Mouse (Mus musculus) embryonic facial prominence, embryonic 11.5 days (tissue): ENCODE results near the gene Exoc4. TPM values are rescaled to one million over a fixed set of nuclear protein-coding genes. Genes with fewer than 3 reads are reported as not detected.

Experiments
- ATAC-seq: fragments of 200-750 bp; cut with Nextera tagmentation; replicated peaks from 2 replicates; pipeline ENCODE4 v1.8.0; 2017; ENCODE audit warnings: low read depth; ENCODE audit not compliant: insufficient number of reproducible peaks, low FRiP score, low TSS enrichment
- DNase-seq: peaks from one replicate; pipeline ENCODE4 v3.0.0-alpha.2; 2015; ENCODE audit warnings: low spot score
- H3K27ac ChIP-seq: fragments of 300-500 bp; sonication (generic); replicated peaks from 2 replicates; pipeline ENCODE4 v1.5.1; 2014; ENCODE audit warnings: mild to moderate bottlenecking, low read depth, low read length, control low read depth
- H3K27me3 ChIP-seq: fragments of 300-500 bp; sonication (generic); 2 replicates; pipeline ENCODE4 v1.6.1; 2014; ENCODE audit warnings: mild to moderate bottlenecking, low read length, moderate library complexity, mixed read lengths; ENCODE audit not compliant: control insufficient read depth, insufficient read depth
- H3K36me3 ChIP-seq: fragments of 300-500 bp; sonication (generic); replicated peaks from 2 replicates; pipeline ENCODE4 v1.6.1; 2014; ENCODE audit warnings: low read depth, mild to moderate bottlenecking, low read length, moderate library complexity, mixed read lengths; ENCODE audit not compliant: control insufficient read depth, insufficient read depth
- H3K4me1 ChIP-seq: fragments of 300-500 bp; sonication (generic); 2 replicates; pipeline ENCODE4 v1.6.1; 2014; ENCODE audit warnings: low read length, mixed read lengths; ENCODE audit not compliant: control insufficient read depth, insufficient read depth
- H3K4me2 ChIP-seq: fragments of 300-500 bp; sonication (generic); 2 replicates; pipeline ENCODE4 v1.6.1; 2014; ENCODE audit warnings: low read depth, mild to moderate bottlenecking, control low read depth, low read length, moderate library complexity
- H3K4me3 ChIP-seq: fragments of 300-500 bp; sonication (generic); 2 replicates; pipeline ENCODE4 v1.5.1; 2014; ENCODE audit warnings: low read depth, low read length, control low read depth
- H3K9ac ChIP-seq: fragments of 300-500 bp; sonication (generic); replicated peaks from 2 replicates; pipeline ENCODE4 v1.6.1; 2014; ENCODE audit warnings: mild to moderate bottlenecking, control low read depth, low read length
- H3K9me3 ChIP-seq: fragments of 300-500 bp; sonication (generic); replicated peaks from 2 replicates; pipeline ENCODE4 v1.6.1; 2016; ENCODE audit warnings: mild to moderate bottlenecking, low read length, inconsistent platforms, mixed read lengths; ENCODE audit not compliant: control insufficient read depth
- WGBS: fragments of 180-500 bp; shearing (Covaris S2); extraction: QIAGEN DNeasy Blood & Tissue Kit; methylation state at CpG from one replicate; pipeline ENCODE4 v1.1.7; 2014; 5-methylcytosine and 5-hydroxymethylcytosine counted together
- polyA plus RNA-seq: library from polyadenylated mRNA; unstranded; fragments of >200 nt; fragmentation: Nextera tagmentation; extraction: Ambion mirVana; gene quantifications from 2 replicates; pipeline ENCODE4 v1.2.1, GENCODE M21; 2014

Gene Exoc4
- polyA plus RNA-seq, 1 experiment from 2014 or later = 24.8 TPM

DNA sequence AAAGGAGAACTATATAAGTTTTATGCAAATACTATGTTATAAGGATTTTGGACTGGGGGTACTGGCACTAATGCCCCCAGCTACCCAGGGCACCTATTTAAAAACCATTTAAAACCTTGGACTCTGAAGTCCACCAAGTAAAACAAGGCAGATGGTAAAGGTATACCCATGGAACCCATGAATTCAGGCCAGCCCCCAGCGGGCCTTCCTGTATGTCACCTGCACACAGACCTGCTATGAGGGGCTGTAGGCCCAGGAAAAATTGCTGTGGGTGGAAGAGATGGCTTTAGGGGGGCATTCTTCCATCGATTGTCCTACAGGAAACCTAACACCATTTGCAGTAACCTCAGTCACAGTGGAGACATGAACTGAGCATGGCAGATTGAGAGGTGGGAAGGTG is 719.9 kb downstream of the Exoc4 start:
- Histone ChIP-seq H3K36me3 (no peaks in the 10 kb centered on the region), H3K9ac (no peak overlapping the region), H3K27ac (no peak overlapping the region), H3K9me3 (no peaks in the 10 kb centered on the region), H3K4me2 (no peak overlapping the region), H3K27me3 (no peaks in the 10 kb centered on the region), H3K4me3 (no peak overlapping the region), H3K4me1 (no peaks in the 10 kb centered on the region; the same call in 1 of the 2 replicates)
- DNase-seq (no peak), ATAC-seq (no peak)
- WGBS = 95% methylated on average over 2 of the region's 2 CpGs

DNA sequence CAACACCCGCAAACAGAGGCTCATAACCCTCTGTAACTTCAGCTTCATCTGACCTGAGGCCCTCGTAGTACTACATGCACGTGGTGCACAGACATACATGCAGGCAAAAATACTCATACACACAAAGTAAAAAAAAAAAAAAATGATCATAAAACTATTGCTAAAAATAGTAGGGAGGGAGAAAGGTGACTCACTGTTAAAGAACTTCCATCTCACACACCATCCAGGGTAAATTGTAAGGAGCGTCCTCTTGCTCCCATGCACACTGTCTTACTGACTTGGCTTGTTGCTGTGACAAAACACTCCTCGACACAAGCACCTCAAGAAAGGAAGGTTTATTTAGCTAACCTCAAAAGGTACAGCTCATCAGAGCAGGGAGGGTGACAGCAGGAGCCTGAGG is 723.9 kb downstream of the Exoc4 start:
- H3K4me3 ChIP-seq = no peak overlapping the region
- H3K4me1 ChIP-seq = no peaks in the 10 kb centered on the region
- H3K27ac ChIP-seq = no peak overlapping the region
- no peak for ATAC-seq
- no peaks in the 10 kb centered on the region for H3K27me3 ChIP-seq
- no peak overlapping the region for H3K9ac ChIP-seq
- no peaks in the 10 kb centered on the region for H3K9me3 ChIP-seq
- H3K4me2 ChIP-seq = no peak overlapping the region
- H3K36me3 ChIP-seq = no peaks in the 10 kb centered on the region
- 87% methylated on average over 5 of the region's 5 CpGs for WGBS
- no peak for DNase-seq

DNA sequence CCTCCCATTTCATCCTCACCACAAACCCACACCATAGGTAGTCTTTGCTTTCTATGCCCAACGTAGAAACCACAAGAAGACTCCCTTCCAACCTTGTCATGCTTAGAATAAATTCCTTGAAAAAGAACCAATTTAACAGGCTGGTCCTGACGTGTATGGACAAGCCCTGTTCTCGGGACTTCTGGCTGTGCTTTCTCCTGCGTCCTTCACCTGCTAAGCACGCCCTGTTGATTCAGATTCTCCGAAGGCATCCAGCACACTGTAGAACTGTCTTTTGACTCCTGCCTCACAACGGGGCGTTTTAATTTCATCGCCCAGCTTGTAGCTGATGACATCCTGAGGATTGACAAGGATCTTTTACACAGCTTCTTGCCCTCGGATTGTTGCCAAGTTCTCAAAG is 727.7 kb downstream of the Exoc4 start:
- no peaks in the 10 kb centered on the region for H3K27me3 ChIP-seq
- no peak overlapping the region for H3K4me2 ChIP-seq
- no peaks in the 10 kb centered on the region for H3K9me3 ChIP-seq
- DNase-seq (no peak), ATAC-seq (no peak)
- H3K9ac ChIP-seq = no peak overlapping the region
- WGBS = 80% methylated on average over 10 of the region's 10 CpGs
- H3K4me3 ChIP-seq = no peak overlapping the region
- no peaks in the 10 kb centered on the region for H3K36me3 ChIP-seq
- H3K4me1 ChIP-seq = no peaks in the 10 kb centered on the region
- H3K27ac ChIP-seq = no peak overlapping the region

DNA sequence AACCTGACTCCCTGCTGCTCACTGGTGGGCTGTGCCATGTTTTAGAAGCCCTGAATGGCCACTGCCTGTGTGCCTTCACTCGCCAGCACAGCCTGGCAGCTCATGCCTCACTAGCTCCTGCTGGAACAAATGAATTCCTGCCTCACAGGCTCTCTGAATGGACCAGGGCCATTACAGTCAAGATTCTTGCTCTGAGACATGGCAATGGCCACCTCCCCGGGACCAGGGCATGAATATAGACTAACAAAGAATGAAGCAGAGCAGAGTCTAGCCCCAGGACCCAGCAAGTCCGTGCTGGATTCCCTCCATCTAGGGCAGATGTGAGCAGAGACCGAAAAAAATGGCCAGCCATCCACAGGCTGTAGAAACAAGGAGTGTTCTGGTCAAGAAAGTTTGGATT is 728.6 kb downstream of the Exoc4 start:
- no peak overlapping the region for H3K4me3 ChIP-seq
- no peak overlapping the region for H3K4me2 ChIP-seq
- H3K27me3 ChIP-seq = no peaks in the 10 kb centered on the region
- no peaks in the 10 kb centered on the region for H3K4me1 ChIP-seq
- DNase-seq (peak; percentile 23), ATAC-seq (no peak)
- no peak overlapping the region for H3K9ac ChIP-seq
- no peaks in the 10 kb centered on the region for H3K36me3 ChIP-seq
- 41% methylated on average over 4 of the region's 4 CpGs for WGBS
- no peak overlapping the region for H3K27ac ChIP-seq
- no peaks in the 10 kb centered on the region for H3K9me3 ChIP-seq

DNA sequence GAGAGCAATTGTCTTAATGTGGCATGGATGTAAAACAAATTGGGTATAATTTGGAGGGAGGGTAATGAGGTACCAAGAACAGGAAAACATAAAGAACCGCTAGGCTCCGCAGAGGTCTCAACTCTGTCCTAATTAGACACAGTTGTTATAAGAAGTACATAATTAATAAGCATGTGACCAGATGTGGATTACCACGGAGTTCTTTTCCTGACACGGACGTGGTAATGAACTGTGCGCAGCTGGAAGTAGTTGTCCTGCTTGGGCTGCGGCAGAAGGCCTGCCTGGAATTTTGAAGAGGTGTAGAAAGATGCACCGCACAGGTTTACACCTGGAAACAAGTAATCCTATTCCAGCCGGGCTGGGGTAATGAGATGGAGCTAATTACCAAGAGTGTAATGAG is 729.0 kb downstream of the Exoc4 start:
- Histone ChIP-seq H3K9me3 (no peaks in the 10 kb centered on the region), H3K4me3 (no peak overlapping the region), H3K9ac (no peak overlapping the region), H3K4me2 (no peak overlapping the region), H3K36me3 (no peaks in the 10 kb centered on the region), H3K27ac (no peak overlapping the region), H3K4me1 (no peaks in the 10 kb centered on the region), H3K27me3 (no peaks in the 10 kb centered on the region)
- no peak for ATAC-seq
- peak; percentile 40 for DNase-seq
- 42% methylated on average over 9 of the region's 9 CpGs for WGBS

DNA sequence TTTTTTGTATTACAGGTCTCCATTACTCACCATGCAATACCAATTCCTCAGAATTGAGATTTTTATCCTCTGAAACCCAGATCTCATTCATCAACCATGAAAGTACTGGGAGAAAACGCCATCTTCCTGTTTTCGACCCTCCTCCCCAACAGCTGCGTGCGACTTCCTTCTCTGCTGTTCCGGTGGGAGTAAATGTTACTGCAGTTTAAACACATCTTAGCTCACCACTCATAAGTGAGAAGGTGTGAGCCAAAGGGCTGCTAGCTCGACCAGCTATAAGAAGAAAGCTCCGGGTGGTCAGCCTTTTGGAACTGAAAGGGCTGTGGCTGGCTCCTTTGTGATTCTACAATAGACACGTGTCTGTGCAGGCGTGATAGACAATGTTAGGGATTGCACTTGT is 733.8 kb downstream of the Exoc4 start:
- Histone ChIP-seq H3K4me1 (no peaks in the 10 kb centered on the region), H3K4me2 (no peak overlapping the region), H3K9ac (no peak overlapping the region), H3K27me3 (no peaks in the 10 kb centered on the region), H3K9me3 (no peaks in the 10 kb centered on the region), H3K36me3 (no peaks in the 10 kb centered on the region), H3K4me3 (no peak overlapping the region), H3K27ac (no peak overlapping the region)
- 89% methylated on average over 9 of the region's 9 CpGs for WGBS
- DNase-seq = no peak
- no peak for ATAC-seq

DNA sequence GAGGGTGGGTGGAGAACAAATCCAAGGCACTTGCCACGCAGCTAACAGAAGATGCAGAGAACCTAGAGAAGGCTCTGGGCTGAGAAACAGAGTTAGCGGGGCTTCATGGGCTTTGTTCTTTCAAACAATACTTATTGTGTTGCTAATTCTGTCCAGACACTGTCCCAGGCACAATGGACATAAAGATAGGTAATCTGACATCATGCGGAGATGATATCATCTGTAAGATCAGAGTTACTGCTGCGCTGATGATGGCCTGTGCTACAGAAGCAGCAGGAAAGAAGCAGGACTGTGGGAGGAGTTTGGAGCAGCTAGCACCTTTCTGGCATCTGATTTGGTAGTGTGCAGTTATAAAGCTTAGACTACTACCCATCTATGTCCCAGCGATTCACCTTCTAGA is 738.2 kb downstream of the Exoc4 start:
- Histone ChIP-seq H3K36me3 (no peaks in the 10 kb centered on the region), H3K4me2 (no peak overlapping the region), H3K4me1 (no peaks in the 10 kb centered on the region), H3K9me3 (no peaks in the 10 kb centered on the region), H3K27ac (no peak overlapping the region), H3K9ac (no peak overlapping the region), H3K4me3 (no peak overlapping the region), H3K27me3 (no peaks in the 10 kb centered on the region)
- ATAC-seq (no peak), DNase-seq (no peak)
- WGBS = 79% methylated on average over 5 of the region's 5 CpGs

DNA sequence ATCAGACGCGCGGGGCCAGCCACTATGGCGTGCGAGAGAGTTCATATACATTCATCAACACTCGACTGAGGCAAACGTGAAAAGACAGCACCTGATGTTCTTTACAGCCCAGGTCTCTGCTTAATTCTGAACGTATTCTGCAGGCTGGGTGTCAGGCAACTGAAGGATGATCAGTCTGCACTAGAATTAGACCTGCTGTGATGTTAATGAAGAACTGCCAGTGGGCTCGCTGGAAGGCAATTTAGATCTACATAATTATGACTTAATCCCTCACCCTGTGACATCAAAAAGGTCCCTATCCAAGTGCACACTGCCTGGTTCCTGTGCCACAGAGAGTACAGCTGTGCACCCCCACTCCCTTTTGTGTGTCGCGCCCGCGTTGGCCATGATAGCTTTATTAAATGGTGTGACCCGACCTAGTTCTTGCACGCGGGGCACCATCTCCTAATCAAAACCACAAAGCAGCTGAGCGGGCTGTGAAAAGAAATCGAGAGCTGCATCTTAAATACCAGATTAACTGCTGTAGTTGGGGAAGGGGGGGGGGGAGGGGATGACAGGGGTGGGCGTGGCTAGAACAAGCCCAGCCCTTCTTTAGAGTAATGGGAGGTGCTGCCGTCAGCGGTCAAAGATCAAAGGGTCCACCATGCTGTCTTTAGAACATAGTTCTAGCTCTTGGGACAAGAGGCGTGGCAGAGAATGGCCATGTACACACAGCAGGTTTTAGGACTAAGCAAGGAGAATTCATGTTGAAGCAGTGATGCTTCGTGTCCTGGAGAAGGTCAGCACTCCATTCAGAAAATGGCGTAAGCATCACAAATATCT is 743.5 kb downstream of the Exoc4 start:
- no peak overlapping the region for H3K27ac ChIP-seq
- no peak overlapping the region for H3K4me3 ChIP-seq
- H3K27me3 ChIP-seq = no peaks in the 10 kb centered on the region
- H3K4me1 ChIP-seq = no peaks in the 10 kb centered on the region
- no peaks in the 10 kb centered on the region for H3K9me3 ChIP-seq
- DNase-seq (peak; percentile 16), ATAC-seq (peak; percentile 23; the same call in 1 of the 2 replicates)
- no peak overlapping the region for H3K4me2 ChIP-seq
- WGBS = 40% methylated on average over 24 of the region's 24 CpGs
- H3K36me3 ChIP-seq = no peaks in the 10 kb centered on the region
- H3K9ac ChIP-seq = no peak overlapping the region
